Comparison of ENCODE assay signal across 23 mouse cellular contexts in genomic region chr16:8444911-8445310, GRCm38 (mm10). TPM values are rescaled to one million over a fixed set of nuclear protein-coding genes. Genes with fewer than 3 reads are reported as not detected.
DNase-seq lines count a peak whose midpoint lies in the region; ATAC-seq and TF ChIP-seq lines count a peak whose summit lies in the region.
"Had no signal": no experiment of that assay in that cellular context is flagged by ENCODE, and none has a peak within 500 bp of the region (broad histone marks: within the 10 kb centered on the region; RNA-seq: fewer than 3 reads in every experiment).

No protein-coding gene starts in this region.

- DNase-seq in cerebellum, postnatal 10 days, result peak; percentile 78 to 79
- no peak for DNase-seq in cerebellum, adult 2 months
- DNase-seq in heart, adult 11 months, result peak; percentile 56
- peak; percentile 25 for DNase-seq in liver, embryonic 11.5 days (ENCODE audit: low spot score)
- DNase-seq in testis, postnatal 10 days (ENCODE audit: low spot score), result peak; percentile 40
- DNase-seq in testis, postnatal 14 days (ENCODE audit: low spot score), result no peak
- DNase-seq: adrenal gland, postnatal 10 days; cerebellum, adult 18-20 months; gastrocnemius, postnatal 10 days; heart, adult 18-20 months; heart, postnatal 36 days had no signal

- H3K36me3 ChIP-seq in heart, embryonic 12.5 days, result no peaks in the 10 kb centered on the region
- H3K36me3 ChIP-seq in liver, embryonic 11.5 days (ENCODE audit: control insufficient read depth, insufficient read depth, low read length), result no peaks in the 10 kb centered on the region
- no peaks in the 10 kb centered on the region for H3K36me3 ChIP-seq in liver, embryonic 12.5 days
- H3K36me3 ChIP-seq: embryonic facial prominence, embryonic 12.5 days; embryonic facial prominence, embryonic 15.5 days; forebrain, embryonic 12.5 days; hindbrain, embryonic 10.5 days; hindbrain, embryonic 13.5 days; intestine, embryonic 15.5 days had no signal

- H3K4me2 ChIP-seq in heart, embryonic 12.5 days, result no peak overlapping the region
- no peak overlapping the region for H3K4me2 ChIP-seq in liver, embryonic 11.5 days
- no peak overlapping the region for H3K4me2 ChIP-seq in liver, embryonic 12.5 days
- H3K4me2 ChIP-seq: embryonic facial prominence, embryonic 12.5 days; embryonic facial prominence, embryonic 15.5 days; forebrain, embryonic 12.5 days; hindbrain, embryonic 13.5 days; intestine, embryonic 15.5 days had no signal

- WGBS in cerebellum, adult 2 months, result 31% methylated on average over 7 of the region's 7 CpGs
- WGBS in heart, embryonic 12.5 days, result 79% methylated on average over 7 of the region's 7 CpGs
- 72% methylated on average over 7 of the region's 7 CpGs for WGBS in liver, embryonic 11.5 days
- 61% methylated on average over 7 of the region's 7 CpGs for WGBS in liver, embryonic 12.5 days (ENCODE audit: insufficient replicate concordance)

- no peaks in the 10 kb centered on the region for H3K4me1 ChIP-seq in cerebellum, adult 2 months (ENCODE audit: control insufficient read depth, insufficient read depth, low read length)
- H3K4me1 ChIP-seq in heart, embryonic 12.5 days (replicated peaks), result no peaks in the 10 kb centered on the region
- H3K4me1 ChIP-seq in liver, embryonic 11.5 days (replicated peaks; ENCODE audit: control insufficient read depth, insufficient read depth, low read length), result no peaks in the 10 kb centered on the region
- no peaks in the 10 kb centered on the region for H3K4me1 ChIP-seq in liver, embryonic 12.5 days
- H3K4me1 ChIP-seq: embryonic facial prominence, embryonic 12.5 days; embryonic facial prominence, embryonic 15.5 days; forebrain, embryonic 12.5 days; hindbrain, embryonic 10.5 days; hindbrain, embryonic 13.5 days; intestine, embryonic 15.5 days had no signal

- H3K27me3 ChIP-seq in cerebellum, adult 2 months (ENCODE audit: control insufficient read depth, insufficient read depth, low read length), result no peaks in the 10 kb centered on the region
- H3K27me3 ChIP-seq in heart, embryonic 12.5 days (replicated peaks), result 0 out of 2 replicates have a peak, but pooled peaks cover 9% of the 10 kb centered on the region
- H3K27me3 ChIP-seq in liver, embryonic 11.5 days (replicated peaks; ENCODE audit: control insufficient read depth, insufficient read depth, low read length), result no peaks in the 10 kb centered on the region
- H3K27me3 ChIP-seq in liver, embryonic 12.5 days (replicated peaks), result 0 out of 2 replicates have a peak, but pooled peaks cover 9% of the 10 kb centered on the region
- H3K27me3 ChIP-seq: embryonic facial prominence, embryonic 12.5 days; embryonic facial prominence, embryonic 15.5 days; forebrain, embryonic 12.5 days; hindbrain, embryonic 13.5 days; intestine, embryonic 15.5 days had no signal

- no peaks in the 10 kb centered on the region for H3K9me3 ChIP-seq in heart, embryonic 12.5 days (replicated peaks)
- no peaks in the 10 kb centered on the region for H3K9me3 ChIP-seq in liver, embryonic 11.5 days (ENCODE audit: control insufficient read depth, low read length)
- no peaks in the 10 kb centered on the region for H3K9me3 ChIP-seq in liver, embryonic 12.5 days (replicated peaks)
- H3K9me3 ChIP-seq: embryonic facial prominence, embryonic 12.5 days; embryonic facial prominence, embryonic 15.5 days; forebrain, embryonic 12.5 days; hindbrain, embryonic 10.5 days; hindbrain, embryonic 13.5 days; intestine, embryonic 15.5 days had no signal

- no peak overlapping the region for H3K4me3 ChIP-seq in cerebellum, adult 2 months (replicated peaks; ENCODE audit: insufficient read depth, low read depth, low read length)
- no peak overlapping the region for H3K4me3 ChIP-seq in heart, embryonic 12.5 days
- no peak overlapping the region for H3K4me3 ChIP-seq in liver, embryonic 11.5 days (ENCODE audit: low read depth, low read length)
- H3K4me3 ChIP-seq in liver, embryonic 12.5 days, result no peak overlapping the region
- H3K4me3 ChIP-seq: embryonic facial prominence, embryonic 12.5 days; embryonic facial prominence, embryonic 15.5 days; forebrain, embryonic 12.5 days; hindbrain, embryonic 10.5 days; hindbrain, embryonic 13.5 days; intestine, embryonic 15.5 days had no signal

- no peak overlapping the region for H3K27ac ChIP-seq in cerebellum, adult 2 months (ENCODE audit: insufficient read depth, low read length)
- no peak overlapping the region for H3K27ac ChIP-seq in heart, embryonic 12.5 days (ENCODE audit: poor library complexity, severe bottlenecking)
- no peak overlapping the region for H3K27ac ChIP-seq in liver, embryonic 11.5 days (ENCODE audit: low read depth, low read length)
- H3K27ac ChIP-seq in liver, embryonic 12.5 days, result no peak overlapping the region
- H3K27ac ChIP-seq: embryonic facial prominence, embryonic 12.5 days; embryonic facial prominence, embryonic 15.5 days; forebrain, embryonic 12.5 days; hindbrain, embryonic 10.5 days; hindbrain, embryonic 13.5 days; intestine, embryonic 15.5 days had no signal

- H3K9ac ChIP-seq in heart, embryonic 12.5 days, result no peak overlapping the region
- no peak overlapping the region for H3K9ac ChIP-seq in liver, embryonic 11.5 days (ENCODE audit: low read depth, low read length)
- H3K9ac ChIP-seq in liver, embryonic 12.5 days, result no peak overlapping the region
- H3K9ac ChIP-seq: embryonic facial prominence, embryonic 12.5 days; embryonic facial prominence, embryonic 15.5 days; forebrain, embryonic 12.5 days; hindbrain, embryonic 13.5 days; intestine, embryonic 15.5 days had no signal

- ATAC-seq in heart, embryonic 12.5 days (ENCODE audit: insufficient number of reproducible peaks, low FRiP score), result no peak
- no peak for ATAC-seq in liver, embryonic 11.5 days (replicated peaks; ENCODE audit: low FRiP score)
- ATAC-seq in liver, embryonic 12.5 days, result no peak
- ATAC-seq: forebrain, embryonic 16.5 days; hindbrain, embryonic 16.5 days; intestine, embryonic 15.5 days had no signal

- no peak for TF ChIP-seq POLR2A in cerebellum, adult 2 months (IDR thresholded peaks at IDR 0.05; ENCODE audit: borderline replicate concordance, insufficient read depth, low read length)

- TF ChIP-seq CTCF in cerebellum, adult 2 months (IDR thresholded peaks at IDR 0.05; ENCODE audit: borderline replicate concordance, insufficient read depth, low read depth, low read length), result no peak

RNA-seq across cellular contexts. Expression of gene Tmem114, which starts 20.0 kb away (rescaled TPM):
- polyA plus RNA-seq in cerebellum, adult 2 months (2012; rRNA removed), result 1.5 and 1.8 TPM in 2 replicates
- polyA plus RNA-seq in heart, embryonic 12.5 days (2016; fragmentation: Nextera tagmentation; extraction: Ambion mirVana), result not detected in 2 replicates
- not detected in 2 replicates for polyA plus RNA-seq in liver, embryonic 11.5 days (2014; fragmentation: Nextera tagmentation; extraction: Ambion mirVana)
- polyA plus RNA-seq in liver, embryonic 12.5 days (2016; fragmentation: Nextera tagmentation; extraction: Ambion mirVana), result not detected in 2 replicates
- polyA plus RNA-seq: embryonic facial prominence, embryonic 15.5 days; forebrain, embryonic 12.5 days; heart, embryonic 14.5 days; heart, postnatal 0 days; hindbrain, embryonic 10.5 days; intestine, embryonic 15.5 days had no signal

RNA-seq across cellular contexts. Expression of gene Mettl22, which starts 25.7 kb away (rescaled TPM):
- polyA plus RNA-seq in cerebellum, adult 2 months (2012; rRNA removed), result 73.8 and 76.6 TPM in 2 replicates
- polyA plus RNA-seq in heart, embryonic 12.5 days (2016; fragmentation: Nextera tagmentation; extraction: Ambion mirVana), result 35.2 and 35.6 TPM in 2 replicates
- polyA plus RNA-seq in liver, embryonic 11.5 days (2014; fragmentation: Nextera tagmentation; extraction: Ambion mirVana), result 21.3 and 22.3 TPM in 2 replicates
- 9.7 and 10.7 TPM in 2 replicates for polyA plus RNA-seq in liver, embryonic 12.5 days (2016; fragmentation: Nextera tagmentation; extraction: Ambion mirVana)

Comparison
In these comparisons a context has a peak if more than half of its experiments do, and no peak if none do; other contexts are left out.
1. DNase-seq: peak in cerebellum, postnatal 10 days (2 of 2), heart, adult 11 months (single experiment), liver, embryonic 11.5 days (single experiment) and testis, postnatal 10 days (single experiment); none in cerebellum, adult 2 months (0 of 2) and testis, postnatal 14 days (single experiment).